Mouse (Mus musculus) neural tube, embryonic 15.5 days (tissue): Measurements from ENCODE around the gene Sugct. TPM values are rescaled to one million over a fixed set of nuclear protein-coding genes. Genes with fewer than 3 reads are reported as not detected.
"Not testable (repeated sequence)": the region's sequence is repeated elsewhere in the genome, so short reads cannot be mapped to it uniquely, and the experiment has no call there.

ENCODE experiments used
- ATAC-seq: fragments of 200-750 bp; cut with Nextera tagmentation; 2 replicates; pipeline ENCODE4 v1.8.0; 2017; ENCODE audit warnings: mild to moderate bottlenecking, moderate TSS enrichment, moderate library complexity; ENCODE audit not compliant: low FRiP score
- H3K27ac ChIP-seq: fragments of 300-500 bp; sonication (generic); replicated peaks from 2 replicates; pipeline ENCODE4 v1.5.1; 2015; ENCODE audit warnings: mild to moderate bottlenecking, inconsistent platforms
- H3K27me3 ChIP-seq: fragments of 300-500 bp; sonication (generic); replicated peaks from 2 replicates; pipeline ENCODE4 v1.6.1; 2015; ENCODE audit warnings: inconsistent platforms
- H3K36me3 ChIP-seq: fragments of 300-500 bp; sonication (generic); 2 replicates; pipeline ENCODE4 v1.6.1; 2015; ENCODE audit warnings: inconsistent platforms
- H3K4me1 ChIP-seq: fragments of 300-500 bp; sonication (generic); 2 replicates; pipeline ENCODE4 v1.6.1; 2015; ENCODE audit warnings: inconsistent platforms
- H3K4me2 ChIP-seq: fragments of 300-500 bp; sonication (generic); 2 replicates; pipeline ENCODE4 v1.6.1; 2015; ENCODE audit warnings: inconsistent platforms, mild to moderate bottlenecking, moderate library complexity
- H3K4me3 ChIP-seq: fragments of 300-500 bp; sonication (generic); replicated peaks from 2 replicates; pipeline ENCODE4 v1.5.1; 2015; ENCODE audit warnings: mild to moderate bottlenecking, inconsistent platforms
- H3K9ac ChIP-seq: fragments of 300-500 bp; sonication (generic); replicated peaks from 2 replicates; pipeline ENCODE4 v1.6.1; 2015; ENCODE audit warnings: mild to moderate bottlenecking, inconsistent platforms
- H3K9me3 ChIP-seq: fragments of 300-500 bp; sonication (generic); replicated peaks from 2 replicates; pipeline ENCODE4 v1.6.1; 2016; ENCODE audit warnings: inconsistent platforms
- WGBS: fragments of 180-500 bp; shearing (Covaris S2); methylation state at CpG from one replicate; pipeline ENCODE4 v1.1.7; 2015; ENCODE audit warnings: mixed read lengths; 5-methylcytosine and 5-hydroxymethylcytosine counted together
- polyA plus RNA-seq: library from polyadenylated mRNA; unstranded; fragments of >200 nt; fragmentation: Nextera tagmentation; extraction: Ambion mirVana; gene quantifications from 2 replicates; pipeline ENCODE4 v1.2.1, GENCODE M21; 2015

Gene Sugct
- polyA plus RNA-seq, 1 experiment from 2014 or later: 2.8 TPM

- Histone ChIP-seq H3K36me3 (no peaks in the 10 kb centered on the region), H3K9ac (no peak overlapping the region), H3K27me3 (no peaks in the 10 kb centered on the region), H3K4me3 (no peak overlapping the region), H3K4me1 (no peaks in the 10 kb centered on the region), H3K4me2 (no peak overlapping the region), H3K9me3 (no peaks in the 10 kb centered on the region), H3K27ac (no peak overlapping the region)
- no peak for ATAC-seq
- 61% methylated on average over 3 of the region's 3 CpGs for WGBS
These were observed 110.0 kb downstream of the Sugct start for GRCm38 (mm10) chr13:17585267-17585913.

- no peaks in the 10 kb centered on the region for H3K9me3 ChIP-seq
- H3K27me3 ChIP-seq: no peaks in the 10 kb centered on the region
- H3K36me3 ChIP-seq: no peaks in the 10 kb centered on the region
- no peak overlapping the region for H3K4me3 ChIP-seq
- H3K9ac ChIP-seq: no peak overlapping the region
- no peak overlapping the region for H3K27ac ChIP-seq
- H3K4me2 ChIP-seq: no peak overlapping the region
- no peaks in the 10 kb centered on the region for H3K4me1 ChIP-seq
- peak; percentile 68; the same call in 1 of the 2 replicates for ATAC-seq
These were observed 110.5 kb downstream of the Sugct start for GRCm38 (mm10) chr13:17584804-17585203.

GRCm38 (mm10) chr13:17581684-17582083, 113.7 kb downstream of the Sugct start:
- Histone ChIP-seq H3K4me3 (no peak overlapping the region), H3K36me3 (no peaks in the 10 kb centered on the region), H3K27ac (no peak overlapping the region), H3K27me3 (no peaks in the 10 kb centered on the region), H3K9ac (no peak overlapping the region), H3K4me1 (no peaks in the 10 kb centered on the region), H3K4me2 (no peak overlapping the region), H3K9me3 (no peaks in the 10 kb centered on the region)
- peak; percentile 63; the same call in 1 of the 2 replicates for ATAC-seq
- WGBS: 14% methylated on average over 2 of the region's 2 CpGs

- Histone ChIP-seq H3K4me2 (no peak overlapping the region), H3K4me3 (no peak overlapping the region), H3K36me3 (no peaks in the 10 kb centered on the region), H3K27ac (no peak overlapping the region), H3K27me3 (no peaks in the 10 kb centered on the region), H3K4me1 (no peaks in the 10 kb centered on the region), H3K9me3 (no peaks in the 10 kb centered on the region), H3K9ac (no peak overlapping the region)
- 91% methylated on average over 3 of the region's 3 CpGs for WGBS
- ATAC-seq: no peak
These were observed 136.0 kb downstream of the Sugct start for GRCm38 (mm10) chr13:17559357-17559756.

- no peak for ATAC-seq
- H3K9me3 ChIP-seq: no peaks in the 10 kb centered on the region
- no peak overlapping the region for H3K9ac ChIP-seq
- H3K36me3 ChIP-seq: no peaks in the 10 kb centered on the region
- H3K27me3 ChIP-seq: no peaks in the 10 kb centered on the region
- H3K4me3 ChIP-seq: no peak overlapping the region
- 83% methylated on average over 1 of the region's 1 CpGs for WGBS
- H3K4me1 ChIP-seq: no peaks in the 10 kb centered on the region
- H3K4me2 ChIP-seq: no peak overlapping the region
- no peak overlapping the region for H3K27ac ChIP-seq
These were observed 159.0 kb downstream of the Sugct start for GRCm38 (mm10) chr13:17536341-17536740.

GRCm38 (mm10) chr13:17534871-17535270, 160.5 kb downstream of the Sugct start:
- 48% methylated on average over 4 of the region's 4 CpGs for WGBS
- Histone ChIP-seq H3K9ac (no peak overlapping the region), H3K9me3 (no peaks in the 10 kb centered on the region), H3K4me3 (no peak overlapping the region), H3K4me1 (no peaks in the 10 kb centered on the region), H3K36me3 (no peaks in the 10 kb centered on the region), H3K4me2 (no peak overlapping the region), H3K27ac (no peak overlapping the region), H3K27me3 (no peaks in the 10 kb centered on the region)
- ATAC-seq: no peak

GRCm38 (mm10) chr13:17534469-17534868, 160.9 kb downstream of the Sugct start:
- Histone ChIP-seq H3K4me2 (no peak overlapping the region), H3K9me3 (no peaks in the 10 kb centered on the region), H3K27ac (no peak overlapping the region)

GRCm38 (mm10) chr13:17511184-17511778, 184.1 kb downstream of the Sugct start:
- Histone ChIP-seq H3K36me3 (no peaks in the 10 kb centered on the region), H3K9me3 (no peaks in the 10 kb centered on the region), H3K4me2 (no peak overlapping the region), H3K9ac (no peak overlapping the region), H3K27ac (no peak overlapping the region), H3K4me3 (no peak overlapping the region), H3K27me3 (no peaks in the 10 kb centered on the region), H3K4me1 (no peaks in the 10 kb centered on the region)
- WGBS: 82% methylated on average over 4 of the region's 4 CpGs
- ATAC-seq: no peak

More at GRCm38 (mm10) chr13:17534469-17534868, 160.9 kb downstream of the Sugct start:
- no peak for ATAC-seq
- H3K9ac ChIP-seq: no peak overlapping the region
- H3K4me3 ChIP-seq: no peak overlapping the region
- no peaks in the 10 kb centered on the region for H3K36me3 ChIP-seq
- no peaks in the 10 kb centered on the region for H3K27me3 ChIP-seq
- 77% methylated on average over 4 of the region's 4 CpGs for WGBS
- H3K4me1 ChIP-seq: no peaks in the 10 kb centered on the region

GRCm38 (mm10) chr13:17494936-17495335, 200.4 kb downstream of the Sugct start:
- no peaks in the 10 kb centered on the region for H3K27me3 ChIP-seq
- 66% methylated on average over 1 of the region's 1 CpGs for WGBS
- ATAC-seq: no peak
- no peaks in the 10 kb centered on the region for H3K9me3 ChIP-seq
- H3K9ac ChIP-seq: no peak overlapping the region
- no peak overlapping the region for H3K27ac ChIP-seq
- H3K4me3 ChIP-seq: no peak overlapping the region
- no peaks in the 10 kb centered on the region for H3K4me1 ChIP-seq
- H3K4me2 ChIP-seq: no peak overlapping the region
- H3K36me3 ChIP-seq: no peaks in the 10 kb centered on the region

- Histone ChIP-seq H3K4me2 (no peak overlapping the region), H3K9ac (no peak overlapping the region), H3K27me3 (no peaks in the 10 kb centered on the region), H3K4me3 (no peak overlapping the region), H3K27ac (no peak overlapping the region), H3K36me3 (no peaks in the 10 kb centered on the region), H3K4me1 (no peaks in the 10 kb centered on the region), H3K9me3 (no peaks in the 10 kb centered on the region)
- 91% methylated on average over 5 of the region's 5 CpGs for WGBS
- no peak for ATAC-seq
These were observed 201.2 kb downstream of the Sugct start for GRCm38 (mm10) chr13:17494056-17494574.

GRCm38 (mm10) chr13:17457981-17458380, 237.4 kb downstream of the Sugct start:
- not testable (repeated sequence) for H3K4me3 ChIP-seq, H3K27ac ChIP-seq, H3K4me2 ChIP-seq, H3K4me1 ChIP-seq, H3K27me3 ChIP-seq, H3K36me3 ChIP-seq, H3K9me3 ChIP-seq, ATAC-seq, H3K9ac ChIP-seq
- WGBS: 55% methylated on average over 1 of the region's 1 CpGs

- H3K4me1 ChIP-seq: 0 out of 2 replicates have a peak, but pooled peaks cover 4% of the 10 kb centered on the region
- no peaks in the 10 kb centered on the region for H3K36me3 ChIP-seq
- H3K9me3 ChIP-seq: no peaks in the 10 kb centered on the region
- H3K27ac ChIP-seq: no peak overlapping the region
- H3K27me3 ChIP-seq: no peaks in the 10 kb centered on the region
- H3K4me3 ChIP-seq: no peak overlapping the region
- no peak overlapping the region for H3K4me2 ChIP-seq
- 45% methylated on average over 7 of the region's 7 CpGs for WGBS
- peak; percentile 72 for ATAC-seq
- H3K9ac ChIP-seq: no peak overlapping the region
These were observed 263.0 kb downstream of the Sugct start for GRCm38 (mm10) chr13:17432139-17432916.
